Comparison of ENCODE assay signal across 16 mouse cellular contexts in the genomic region with DNA sequence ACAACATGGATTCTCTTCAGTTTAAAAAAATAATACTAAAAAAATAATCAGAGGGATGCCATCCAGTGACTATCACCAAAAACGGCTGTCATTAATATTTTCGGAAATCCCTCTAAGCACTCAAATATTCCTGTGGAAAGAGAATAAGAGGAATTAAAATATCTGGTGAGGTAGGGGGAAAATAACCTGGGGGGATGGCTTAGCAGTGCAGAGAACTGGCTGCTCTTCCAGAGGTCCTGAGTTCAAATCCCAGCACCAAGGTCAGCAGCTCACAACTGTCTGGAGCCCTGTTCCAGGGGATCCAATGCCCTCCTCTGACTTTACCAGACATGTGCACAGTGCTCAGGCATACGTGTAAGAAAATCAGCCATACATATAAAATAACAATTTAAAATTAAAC.
"Had no signal": no experiment of that assay in that cellular context is flagged by ENCODE, and none has a peak within 500 bp of the region (broad histone marks: within the 10 kb centered on the region; RNA-seq: fewer than 3 reads in every experiment).

No protein-coding gene starts in this region.

- DNase-seq: cerebellum, adult 9-10 months; cerebellum, adult 9-11 months; cerebellum, postnatal 10 days; cerebellum, postnatal 14 days; cerebellum, postnatal 25 days; cerebellum, postnatal 36 days; embryo, embryonic 11 days; forebrain, postnatal 0 days; gastrocnemius, adult 2 months; gastrocnemius, postnatal 10 days; gastrocnemius, postnatal 14 days; gastrocnemius, postnatal 25 days; gastrocnemius, postnatal 36 days; heart, adult 11 months; heart, adult 18-20 months; heart, adult 2 months had no signal
